Mouse (Mus musculus) spleen, adult 2 months (tissue): ENCODE measurements around the gene Mdm1.
A peak's percentile ranks its signal among the peaks of the same experiment; 100 is the strongest.

Source experiments
- CTCF ChIP-seq: fragments of 200-500 bp; IDR thresholded peaks from 2 replicates; pipeline ENCODE4 v1.5.1; 2011; ENCODE audit warnings: mild to moderate bottlenecking, inconsistent platforms; ENCODE audit not compliant: insufficient read depth, insufficient read length, insufficient replicate concordance; ENCODE audit errors: extremely low read depth
- POLR2A ChIP-seq: fragments of 200-500 bp; IDR thresholded peaks from 2 replicates; pipeline ENCODE4 v1.6.1; 2011; ENCODE audit warnings: low read depth, low read length, inconsistent platforms

DNA sequence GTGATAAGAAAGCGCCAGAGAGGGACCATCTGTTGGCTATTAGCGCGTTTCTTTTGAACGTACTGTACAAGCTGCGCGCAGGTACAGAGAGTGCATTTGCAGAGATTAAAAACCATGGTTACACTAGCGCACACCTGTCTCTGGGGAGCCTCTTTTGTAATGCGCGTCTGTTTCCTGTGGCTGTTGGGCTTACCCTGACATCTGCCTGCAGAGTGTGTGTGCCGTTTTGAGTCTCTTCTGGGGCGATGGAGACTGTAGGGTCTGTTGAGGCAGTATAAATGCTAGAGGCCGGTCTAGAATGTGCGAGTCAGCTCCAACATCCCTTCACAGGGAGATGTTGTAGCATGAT lies 19.7 kb upstream of the Mdm1 start:
- TF ChIP-seq CTCF (peak; percentile 7; the same call in 1 of the 2 replicates), POLR2A (no peak)
